Mouse (Mus musculus): ENCODE data around the gene Arntl2. TPM values are rescaled to one million over a fixed set of nuclear protein-coding genes. Genes with fewer than 3 reads are reported as not detected.
"Not testable (repeated sequence)": the region's sequence is repeated elsewhere in the genome, so short reads cannot be mapped to it uniquely, and the experiment has no call there.

Arntl2 gene
- total and polyA plus RNA-seq, 3 experiments, result not detected

DNA sequence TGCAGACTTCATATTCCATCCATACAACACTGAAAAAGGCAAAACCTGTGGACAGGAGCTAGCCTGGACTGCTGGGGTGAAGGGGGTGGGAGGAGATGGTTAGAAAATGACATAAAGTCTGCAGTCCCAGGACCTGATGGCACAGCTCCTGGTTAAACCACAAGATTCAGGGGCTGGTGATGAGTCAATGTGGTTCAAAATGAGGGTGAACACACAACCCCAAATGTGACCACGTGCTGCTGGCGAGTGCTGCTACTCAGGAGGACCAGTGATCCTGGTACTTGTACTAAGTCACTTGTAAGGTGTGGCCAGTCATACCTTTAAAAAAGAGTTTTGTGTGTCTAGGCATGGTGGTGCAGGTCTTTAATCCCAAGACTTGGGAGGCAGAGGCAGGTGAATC, 67.3 kb downstream of the Arntl2 start:
- no peak overlapping the region for H3K9ac ChIP-seq (ENCODE audit: insufficient read depth, low read depth)
- 0 out of 4 replicates have a peak, but pooled peaks cover 0 to 2% of the 10 kb centered on the region in 2 experiments for H3K4me1 ChIP-seq (ENCODE audit: control insufficient read depth in 1 of 2, insufficient read depth in 2 of 2)
- H3K9me3 ChIP-seq (replicated peaks; ENCODE audit: low read length), result no peaks in the 10 kb centered on the region
- TF ChIP-seq ZNF384 (IDR thresholded peaks at IDR 0.05; ENCODE audit: low read depth, low read length) (no peak), SMC3 (IDR thresholded peaks at IDR 0.05; ENCODE audit: low read depth, low read length) (no peak), RCOR1 (conservative IDR thresholded peaks at IDR 0.05; ENCODE audit: low read depth, low read length) (no peak), JUN (IDR thresholded peaks at IDR 0.05; ENCODE audit: insufficient read depth, low read depth, low read length) (no peak), BHLHE40 (IDR thresholded peaks at IDR 0.05; ENCODE audit: low read depth, low read length) (no peak), CHD1 (IDR thresholded peaks at IDR 0.05; ENCODE audit: low read depth, low read length) (no peak), NELFE (IDR thresholded peaks at IDR 0.05; ENCODE audit: low read depth, low read length) (no peak), MAX (IDR thresholded peaks at IDR 0.05; ENCODE audit: low read length) (no peak), MYC (IDR thresholded peaks at IDR 0.05; ENCODE audit: low read depth, low read length) (no peak), JUND (conservative IDR thresholded peaks at IDR 0.05; ENCODE audit: low read depth, low read length) (no peak), ETS1 (conservative IDR thresholded peaks at IDR 0.05; ENCODE audit: low read depth, low read length) (no peak), E2F4 (IDR thresholded peaks at IDR 0.05; ENCODE audit: insufficient replicate concordance, low read depth, low read length) (no peak), RAD21 (IDR thresholded peaks at IDR 0.05; ENCODE audit: low read depth, low read length) (no peak), IRF4 (IDR thresholded peaks at IDR 0.05; ENCODE audit: low read depth, low read length) (no peak), SIN3A (IDR thresholded peaks at IDR 0.05; ENCODE audit: low read length) (no peak), HCFC1 (IDR thresholded peaks at IDR 0.05; ENCODE audit: low read depth, low read length) (no peak), USF1 (IDR thresholded peaks at IDR 0.05; ENCODE audit: low read depth, low read length) (no peak), MAFK (IDR thresholded peaks at IDR 0.05; ENCODE audit: insufficient replicate concordance, low read length) (no peak), KAT2A (IDR thresholded peaks at IDR 0.05; ENCODE audit: insufficient replicate concordance, low read length) (no peak)
- dilution Hi-C loops (cut with MboI; ENCODE audit: extremely low pct_ligation_motif_present, extremely low pct_unique_long_range_greater_than_20kb, low sequenced_read_pairs) (no loop called here), in situ Hi-C loops (cut with MboI; ENCODE audit: low pct_ligation_motif_present, low pct_unique_long_range_greater_than_20kb, low sequenced_read_pairs) (no loop called here)
- H3K4me2 ChIP-seq (ENCODE audit: insufficient read depth, low read depth, poor library complexity, severe bottlenecking), result no peak overlapping the region
- H3K27me3 ChIP-seq (replicated peaks), result no peaks in the 10 kb centered on the region
- no peaks in the 10 kb centered on the region for H3K36me3 ChIP-seq (replicated peaks in 1 of 2; ENCODE audit: control insufficient read depth in 1 of 2, insufficient read depth in 1 of 2, low read length in 1 of 2)
- DNase-seq (ENCODE audit: extremely low read depth), result no peak
- H3K79me2 ChIP-seq (replicated peaks; ENCODE audit: control insufficient read depth, extremely low read depth, insufficient read depth, poor library complexity, severe bottlenecking), result no peaks in the 10 kb centered on the region
- H3K4me3 ChIP-seq (replicated peaks in 1 of 3; ENCODE audit: low read depth in 2 of 3, low read length in 2 of 3, poor library complexity in 1 of 3), result no peak overlapping the region
- H3K27ac ChIP-seq (ENCODE audit: insufficient read depth, low read depth), result no peak overlapping the region

DNA sequence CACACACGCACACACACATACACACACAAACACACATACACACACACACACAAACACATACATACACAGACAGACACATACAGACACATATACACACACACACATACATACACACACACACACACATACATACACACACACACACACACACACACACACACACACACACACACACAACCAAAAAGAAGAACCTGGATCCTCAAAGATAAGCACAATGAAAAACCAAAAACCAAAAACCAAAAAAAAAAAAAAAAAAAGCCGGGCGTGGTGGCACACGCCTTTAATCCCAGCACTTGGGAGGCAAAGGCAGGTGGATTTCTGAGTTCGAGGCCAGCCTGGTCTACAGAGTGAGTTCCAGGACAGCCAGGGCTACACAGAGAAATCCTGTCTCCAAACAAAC, 68.5 kb downstream of the Arntl2 start:
- H3K4me2 ChIP-seq (ENCODE audit: insufficient read depth, low read depth, poor library complexity, severe bottlenecking); H3K9ac ChIP-seq (ENCODE audit: insufficient read depth, low read depth); H3K4me1 ChIP-seq (ENCODE audit: control insufficient read depth in 1 of 2, insufficient read depth in 2 of 2); H3K27me3 ChIP-seq (replicated peaks); H3K27ac ChIP-seq (ENCODE audit: insufficient read depth, low read depth); DNase-seq (ENCODE audit: extremely low read depth); H3K36me3 ChIP-seq (replicated peaks in 1 of 2; ENCODE audit: control insufficient read depth in 1 of 2, insufficient read depth in 1 of 2, low read length in 1 of 2); H3K9me3 ChIP-seq (replicated peaks; ENCODE audit: low read length); H3K79me2 ChIP-seq (replicated peaks; ENCODE audit: control insufficient read depth, extremely low read depth, insufficient read depth, poor library complexity, severe bottlenecking); H3K4me3 ChIP-seq (replicated peaks in 1 of 3; ENCODE audit: low read depth in 2 of 3, low read length in 2 of 3, poor library complexity in 1 of 3); dilution Hi-C loops (cut with MboI; ENCODE audit: extremely low pct_ligation_motif_present, extremely low pct_unique_long_range_greater_than_20kb, low sequenced_read_pairs); in situ Hi-C loops (cut with MboI; ENCODE audit: low pct_ligation_motif_present, low pct_unique_long_range_greater_than_20kb, low sequenced_read_pairs): not testable (repeated sequence)

Data from CH12.LX (cell line).